Mouse (Mus musculus): ENCODE results near the gene Pip4k2b.
A peak's percentile ranks its signal among the peaks of the same experiment; 100 is the strongest.
"Not testable (repeated sequence)": the region's sequence is repeated elsewhere in the genome, so short reads cannot be mapped to it uniquely, and the experiment has no call there.

Gene Pip4k2b

GRCm38 (mm10) chr11:97744063-97744717 is at the start of gene Pip4k2b:
Pip4k2b (minus strand) TSS chr11:97744704.
- peak; percentile 51 for DNase-seq (ENCODE audit: low spot score)

GRCm38 (mm10) chr11:97793165-97793564 is 48.7 kb upstream of the Pip4k2b start:
- DNase-seq (ENCODE audit: low spot score), result no peak

- DNase-seq (ENCODE audit: low spot score), result not testable (repeated sequence)
These were observed 46.4 kb upstream of the Pip4k2b start for GRCm38 (mm10) chr11:97790778-97791438.

GRCm38 (mm10) chr11:97789727-97790126 is 45.2 kb upstream of the Pip4k2b start:
- no peak for DNase-seq (ENCODE audit: low spot score)

- no peak for DNase-seq (ENCODE audit: low spot score)
These were observed 43.5 kb upstream of the Pip4k2b start for GRCm38 (mm10) chr11:97787961-97788360.

GRCm38 (mm10) chr11:97782564-97782895 is 38.0 kb upstream of the Pip4k2b start:
- no peak for DNase-seq (ENCODE audit: low spot score)

GRCm38 (mm10) chr11:97781832-97782563 is 37.5 kb upstream of the Pip4k2b start, which contains the start of gene Rpl23:
Rpl23 (minus strand) TSS chr11:97782437.
- DNase-seq (ENCODE audit: low spot score), result peak; percentile 100

GRCm38 (mm10) chr11:97781478-97781831 is 37.0 kb upstream of the Pip4k2b start:
- no peak for DNase-seq (ENCODE audit: low spot score)

- DNase-seq (ENCODE audit: low spot score), result no peak
These were observed 35.6 kb upstream of the Pip4k2b start for GRCm38 (mm10) chr11:97779968-97780701.

GRCm38 (mm10) chr11:97778918-97779317 is 34.4 kb upstream of the Pip4k2b start:
- DNase-seq (ENCODE audit: low spot score), result no peak

GRCm38 (mm10) chr11:97777129-97777529 is 32.6 kb upstream of the Pip4k2b start:
- peak; percentile 26 for DNase-seq (ENCODE audit: low spot score)

GRCm38 (mm10) chr11:97776497-97777128 is 32.1 kb upstream of the Pip4k2b start:
- no peak for DNase-seq (ENCODE audit: low spot score)

- DNase-seq (ENCODE audit: low spot score), result no peak
These were observed 31.4 kb upstream of the Pip4k2b start, which contains the start of gene 1700001P01Rik for GRCm38 (mm10) chr11:97775808-97776496. 1700001P01Rik (minus strand) TSS chr11:97775918.

- no peak for DNase-seq (ENCODE audit: low spot score)
These were observed 30.7 kb upstream of the Pip4k2b start for GRCm38 (mm10) chr11:97775186-97775585.

GRCm38 (mm10) chr11:97771410-97771809 is 26.9 kb upstream of the Pip4k2b start:
- no peak for DNase-seq (ENCODE audit: low spot score)

- DNase-seq (ENCODE audit: low spot score), result peak; percentile 72
These were observed 25.2 kb upstream of the Pip4k2b start for GRCm38 (mm10) chr11:97769704-97770103.

GRCm38 (mm10) chr11:97766154-97766881 is 21.8 kb upstream of the Pip4k2b start, which contains the start of gene Cwc25:
Cwc25 (minus strand) TSS chr11:97766556.
- DNase-seq (ENCODE audit: low spot score), result peak; percentile 95

- no peak for DNase-seq (ENCODE audit: low spot score)
These were observed 17.1 kb upstream of the Pip4k2b start for GRCm38 (mm10) chr11:97761638-97762037.

- no peak for DNase-seq (ENCODE audit: low spot score)
These were observed 14.4 kb upstream of the Pip4k2b start for GRCm38 (mm10) chr11:97758942-97759341.

- DNase-seq (ENCODE audit: low spot score), result no peak
These were observed 13.6 kb upstream of the Pip4k2b start for GRCm38 (mm10) chr11:97758125-97758524.

All from urinary bladder, postnatal 14 days (tissue).